Mouse (Mus musculus) heart, embryonic 14.5 days (tissue): ENCODE measurements around the gene Gprc6a. TPM values are rescaled to one million over a fixed set of nuclear protein-coding genes. Genes with fewer than 3 reads are reported as not detected.
A peak's percentile ranks its signal among the peaks of the same experiment; 100 is the strongest.

Experiments
- ATAC-seq: fragments of 200-750 bp; cut with Nextera tagmentation; 2 replicates; pipeline ENCODE4 v1.8.0; 2017; ENCODE audit warnings: low read depth, moderate TSS enrichment; ENCODE audit not compliant: insufficient number of reproducible peaks, insufficient read depth, low FRiP score
- H3K27ac ChIP-seq, 2 experiments: fragments of 200-500 bp in 1 of 2; fragments of 300-500 bp in 1 of 2; sonication (generic) in 1 of 2; replicated peaks in 1 of 2; 2 replicates each; pipeline ENCODE4 v1.5.1; 2012 to 2014; ENCODE audit warnings: low read depth in 2 of 2, low read length in 2 of 2, control low read depth in 1 of 2, mild to moderate bottlenecking in 1 of 2, mixed read lengths in 1 of 2; ENCODE audit not compliant: control insufficient read depth in 1 of 2, insufficient read depth in 1 of 2
- H3K27me3 ChIP-seq: fragments of 300-500 bp; sonication (generic); 2 replicates; pipeline ENCODE4 v1.6.1; 2014; ENCODE audit warnings: mild to moderate bottlenecking, low read length, control low read depth; ENCODE audit not compliant: control insufficient read depth, insufficient read depth
- H3K36me3 ChIP-seq: fragments of 300-500 bp; sonication (generic); 2 replicates; pipeline ENCODE4 v1.6.1; 2014; ENCODE audit warnings: mild to moderate bottlenecking, control low read depth, low read length, mixed read lengths; ENCODE audit not compliant: control insufficient read depth, insufficient read depth
- H3K4me1 ChIP-seq, 2 experiments: fragments of 200-500 bp in 1 of 2; fragments of 300-500 bp in 1 of 2; sonication (generic) in 1 of 2; 2 replicates each; pipeline ENCODE4 v1.6.1; 2012 to 2014; ENCODE audit warnings: low read length in 2 of 2, control low read depth in 1 of 2, mixed read lengths in 1 of 2; ENCODE audit not compliant: control insufficient read depth in 2 of 2, insufficient read depth in 2 of 2
- H3K4me2 ChIP-seq: fragments of 300-500 bp; sonication (generic); 2 replicates; pipeline ENCODE4 v1.6.1; 2014; ENCODE audit warnings: mild to moderate bottlenecking, low read length
- H3K4me3 ChIP-seq, 2 experiments: fragments of 200-500 bp in 1 of 2; fragments of 300-500 bp in 1 of 2; sonication (generic) in 1 of 2; 2 replicates each; pipeline ENCODE4 v1.5.1; 2012 to 2014; ENCODE audit warnings: low read length in 2 of 2, mild to moderate bottlenecking in 2 of 2, control low read depth in 1 of 2, low read depth in 1 of 2, moderate library complexity in 1 of 2; ENCODE audit not compliant: control insufficient read depth in 1 of 2, insufficient read depth in 1 of 2
- H3K9ac ChIP-seq: fragments of 300-500 bp; sonication (generic); 2 replicates; pipeline ENCODE4 v1.6.1; 2014; ENCODE audit warnings: mild to moderate bottlenecking, low read length
- H3K9me3 ChIP-seq: fragments of 300-500 bp; sonication (generic); 2 replicates; pipeline ENCODE4 v1.6.1; 2016; ENCODE audit warnings: low read length, control low read depth; ENCODE audit not compliant: control insufficient read depth
- WGBS: fragments of 180-500 bp; shearing (Covaris S2); extraction: QIAGEN DNeasy Blood & Tissue Kit; methylation state at CpG from one replicate; pipeline ENCODE4 v1.1.7; 2014; 5-methylcytosine and 5-hydroxymethylcytosine counted together
- polyA plus RNA-seq: library from polyadenylated mRNA; unstranded; fragments of >200 nt; fragmentation: Nextera tagmentation; extraction: Ambion mirVana; gene quantifications from 2 replicates; pipeline ENCODE4 v1.2.1, GENCODE M21; 2014

The Gprc6a gene
- polyA plus RNA-seq, result not detected in 2 replicates

DNA sequence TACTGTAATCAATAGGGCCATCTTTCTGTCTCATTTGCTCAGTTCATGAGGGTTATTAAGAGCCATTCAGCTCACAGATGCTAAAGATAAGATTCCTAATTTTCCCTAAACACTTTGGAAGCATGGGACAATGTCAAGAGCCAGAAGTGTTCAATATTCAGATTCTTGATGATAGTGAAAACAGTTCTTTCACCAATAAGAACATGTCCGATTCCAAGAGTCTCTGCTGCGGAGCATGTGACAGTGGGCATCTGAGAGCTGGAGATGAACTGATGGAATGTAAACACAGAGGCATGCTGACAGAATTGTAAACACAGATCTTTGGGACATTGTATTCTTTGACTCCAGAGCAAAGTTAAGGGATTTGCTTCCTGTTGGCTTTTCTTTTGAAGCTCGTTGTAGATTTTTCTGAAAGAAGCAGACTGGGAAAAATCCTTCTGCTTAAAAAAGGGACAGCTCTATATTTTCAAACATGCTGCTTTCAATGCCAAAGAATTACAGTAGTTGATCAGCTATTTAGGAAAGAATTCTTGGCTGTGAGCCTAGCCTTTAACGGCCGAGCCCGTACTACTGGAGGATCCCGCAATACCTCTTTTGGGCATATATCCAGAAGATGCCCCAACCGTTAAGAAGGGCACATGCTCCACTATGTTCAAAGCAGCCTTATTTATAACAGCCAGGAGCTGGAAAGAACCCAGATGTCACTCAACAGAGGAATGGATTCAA, at the start of gene Gprc6a:
Gene Gprc6a, minus strand, starts transcription at position 51 of the 726 bp plus-strand sequence.
- no peak within 1 kb of the TSS for H3K4me2 ChIP-seq
- no peak within 1 kb of the TSS for H3K27ac ChIP-seq
- H3K4me3 ChIP-seq, result no peak within 1 kb of the TSS
- 53% methylated on average over 8 of the region's 8 CpGs for WGBS
- H3K4me1 ChIP-seq, result no peaks in the 10 kb centered on the region
- no peaks in the 10 kb centered on the region for H3K27me3 ChIP-seq
- no peak within 1 kb of the TSS for H3K9ac ChIP-seq
- no peaks in the 10 kb centered on the region for H3K36me3 ChIP-seq
- no peaks in the 10 kb centered on the region for H3K9me3 ChIP-seq
- ATAC-seq, result no peak

DNA sequence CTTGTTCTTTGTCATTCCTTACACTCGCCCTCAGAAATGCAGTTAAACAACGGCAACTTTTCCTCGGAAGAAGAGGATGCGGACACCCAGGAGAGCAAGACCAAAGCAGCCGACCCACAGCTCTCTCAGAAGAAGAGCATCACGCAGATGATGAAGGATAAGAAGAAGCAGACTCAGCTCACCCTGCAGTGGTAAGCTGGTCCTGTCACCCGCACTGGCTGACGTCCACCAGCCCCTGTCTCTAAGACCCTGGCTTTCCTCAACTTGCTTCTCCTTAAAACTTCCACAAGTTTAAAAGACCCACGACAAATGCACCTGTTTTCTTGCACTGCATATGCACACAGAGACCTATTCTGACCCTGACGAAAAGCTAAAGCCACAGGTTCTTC, 47.0 kb upstream of the Gprc6a start:
- WGBS, result 14% methylated on average over 10 of the region's 10 CpGs
- H3K9me3 ChIP-seq, result no peaks in the 10 kb centered on the region
- H3K4me2 ChIP-seq, result peak overlapping the region; percentile 83
- peaks cover 0 to 7% of the 10 kb centered on the region in 2 experiments; a peak in 2 of 4 replicates for H3K4me1 ChIP-seq
- no peak for ATAC-seq
- no peak overlapping the region for H3K27ac ChIP-seq
- peaks cover 28% of the 10 kb centered on the region for H3K27me3 ChIP-seq
- no peaks in the 10 kb centered on the region for H3K36me3 ChIP-seq
- no peak overlapping the region for H3K9ac ChIP-seq
- peak overlapping the region in 1 of 2 experiments; percentile 44; a peak in 3 of 4 replicates for H3K4me3 ChIP-seq

DNA sequence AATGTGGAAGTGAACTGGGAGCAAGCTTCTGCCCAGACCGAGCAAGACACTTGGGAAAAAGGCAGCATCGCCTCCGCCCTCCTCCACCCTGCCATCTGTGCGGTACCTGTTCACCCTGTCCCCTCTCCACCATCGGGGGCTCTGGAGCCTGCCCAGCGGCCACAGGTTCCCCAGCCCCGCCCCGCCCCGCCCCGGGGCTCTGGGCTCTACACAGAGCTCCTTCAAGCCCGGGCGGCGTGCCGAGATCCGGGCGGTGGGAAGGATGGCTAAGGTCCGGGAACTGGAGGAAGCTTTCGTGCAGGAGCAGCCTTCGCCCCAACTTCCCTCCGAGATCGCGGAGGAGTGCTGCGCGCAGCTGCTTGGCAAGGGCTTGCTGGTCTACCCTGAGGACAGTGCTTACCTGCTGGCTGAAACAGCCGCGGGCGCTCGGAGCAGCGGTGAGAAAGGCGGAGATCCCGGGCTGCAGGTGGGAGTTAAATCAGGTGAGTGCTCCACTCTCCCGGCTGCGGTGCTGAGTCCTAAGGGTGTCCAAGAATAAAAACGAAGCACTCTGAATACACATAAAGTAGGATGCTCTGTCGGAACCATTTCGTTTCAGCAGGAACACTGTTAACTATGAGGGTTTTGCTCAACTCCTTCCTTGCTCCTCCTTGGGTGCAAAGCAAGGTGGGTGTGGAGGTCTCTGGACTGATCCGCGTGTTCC, 46.4 kb upstream of the Gprc6a start, which contains the start of gene Rfx6:
Gene Rfx6, plus strand, starts transcription at position 209 of the 703 bp plus-strand sequence.
- Histone ChIP-seq H3K27me3 (peaks cover 28% of the 10 kb centered on the region), H3K36me3 (no peaks in the 10 kb centered on the region), H3K9ac (no peak within 1 kb of the TSS), H3K4me3 (peak within 1 kb of the TSS; percentile 32 to 44), H3K4me2 (peak within 1 kb of the TSS; percentile 83), H3K4me1 (peaks cover 0 to 7% of the 10 kb centered on the region in 2 experiments; a peak in 2 of 4 replicates), H3K9me3 (no peaks in the 10 kb centered on the region), H3K27ac (no peak within 1 kb of the TSS)
- no peak for ATAC-seq
- WGBS, result 1% methylated on average over 37 of the region's 38 CpGs

DNA sequence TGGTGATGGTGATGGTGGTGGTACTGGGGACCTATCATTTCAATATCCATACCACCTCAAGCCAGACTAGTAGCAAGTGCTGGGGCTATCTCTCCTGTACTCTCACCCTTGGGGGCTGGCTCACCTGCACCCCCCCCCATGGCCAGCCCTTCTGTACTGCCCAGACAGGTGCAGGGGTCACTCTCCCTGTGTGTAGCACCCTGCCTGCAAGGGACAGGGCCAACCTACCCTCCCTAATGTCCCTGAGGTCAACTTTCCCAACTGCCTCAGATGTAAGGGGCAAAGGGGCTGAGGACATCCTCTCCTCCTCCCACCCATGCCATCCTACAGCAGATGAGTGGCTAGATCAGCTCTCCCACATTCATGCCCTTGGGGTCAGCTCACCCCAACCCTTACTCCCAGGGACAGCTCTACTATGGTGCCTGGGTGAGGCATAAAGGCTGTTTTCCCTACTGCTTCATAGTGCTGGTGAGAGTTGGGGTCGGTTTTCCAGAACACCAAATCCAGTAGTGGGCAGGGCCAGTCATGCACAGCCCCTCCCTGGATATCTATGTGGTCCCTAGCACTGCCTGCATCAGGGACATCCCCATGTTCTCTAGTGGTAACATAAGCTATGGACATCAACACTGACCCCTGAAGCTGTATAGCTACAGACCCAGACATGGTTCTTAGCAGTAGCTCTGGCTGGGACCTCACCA, 41.0 kb upstream of the Gprc6a start:
- Histone ChIP-seq H3K4me2 (no peak overlapping the region), H3K4me1 (no peaks in the 10 kb centered on the region), H3K9ac (no peak overlapping the region), H3K27me3 (peaks cover 13% of the 10 kb centered on the region), H3K9me3 (no peaks in the 10 kb centered on the region), H3K4me3 (no peak overlapping the region), H3K27ac (no peak overlapping the region), H3K36me3 (no peaks in the 10 kb centered on the region)
- ATAC-seq, result peak; percentile 54; the same call in 1 of the 2 replicates
- WGBS, result 33% methylated on average over 1 of the region's 1 CpGs

DNA sequence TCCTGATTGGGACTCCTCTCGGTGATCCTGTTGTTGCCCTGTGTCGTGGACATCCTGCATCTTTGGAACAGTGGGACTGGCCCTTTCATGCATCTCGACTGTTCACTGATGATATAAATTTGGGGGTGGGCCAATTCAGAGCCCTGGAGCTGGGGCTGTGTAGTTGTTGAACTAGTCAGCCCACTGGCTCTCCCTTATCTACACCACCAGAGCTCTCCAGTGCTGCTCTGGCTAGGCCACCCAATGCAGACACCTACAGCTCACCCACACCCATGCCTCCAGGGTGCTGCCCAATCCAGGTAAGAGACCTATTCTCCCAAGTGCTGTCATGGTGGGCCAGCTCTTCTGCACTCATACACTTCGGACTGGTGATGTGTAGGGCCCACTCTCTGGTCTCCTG, 40.3 kb upstream of the Gprc6a start:
- ATAC-seq, result no peak
- Histone ChIP-seq H3K27me3 (peaks cover 7% of the 10 kb centered on the region), H3K9ac (no peak overlapping the region), H3K9me3 (no peaks in the 10 kb centered on the region), H3K4me3 (no peak overlapping the region), H3K36me3 (no peaks in the 10 kb centered on the region), H3K4me2 (no peak overlapping the region), H3K27ac (no peak overlapping the region), H3K4me1 (no peaks in the 10 kb centered on the region)
- WGBS, result 72% methylated on average over 4 of the region's 4 CpGs

DNA sequence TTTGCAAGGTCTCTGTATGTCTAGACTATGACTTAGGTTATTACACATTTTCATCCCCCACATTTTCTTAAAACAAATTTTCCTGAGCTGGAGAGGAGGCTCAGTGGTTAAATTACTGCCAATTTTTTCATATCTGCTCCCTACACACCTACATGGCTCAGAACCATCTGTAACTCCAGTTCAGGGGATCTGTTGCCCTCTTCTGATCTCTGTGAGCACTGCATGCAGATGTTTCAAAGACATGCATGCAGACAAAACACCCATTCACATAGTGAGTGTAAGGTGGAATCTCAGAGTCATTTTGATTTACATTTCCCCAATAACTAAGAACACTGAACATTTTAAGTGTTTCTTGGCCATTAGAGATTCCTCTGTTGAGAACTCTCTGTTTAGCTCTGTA, 38.1 kb upstream of the Gprc6a start:
- Histone ChIP-seq H3K9me3 (no peaks in the 10 kb centered on the region), H3K36me3 (no peaks in the 10 kb centered on the region), H3K27ac (no peak overlapping the region), H3K4me1 (no peaks in the 10 kb centered on the region), H3K4me3 (no peak overlapping the region), H3K9ac (no peak overlapping the region), H3K27me3 (no peaks in the 10 kb centered on the region), H3K4me2 (no peak overlapping the region)
- no peak for ATAC-seq

DNA sequence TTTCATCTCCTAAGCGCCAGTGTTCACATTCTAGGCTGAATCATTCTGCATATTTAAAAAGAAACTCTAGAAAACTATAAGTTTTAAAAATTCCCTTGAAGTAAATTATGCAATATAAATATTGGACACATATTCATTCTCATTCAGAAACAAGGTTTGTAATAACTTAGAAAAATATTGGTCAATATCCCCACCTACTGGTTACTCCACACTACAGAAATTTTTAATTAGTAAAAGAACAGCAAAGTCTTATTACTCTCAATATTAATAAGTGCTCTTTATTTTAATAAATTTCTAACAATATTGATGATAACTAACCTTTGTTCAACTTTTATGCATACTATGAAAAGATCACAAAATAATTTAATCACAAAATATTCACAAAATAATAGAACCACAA, 26.1 kb upstream of the Gprc6a start:
- 60% methylated on average over 1 of the region's 1 CpGs for WGBS
- H3K4me3 ChIP-seq, result no peak overlapping the region
- H3K27me3 ChIP-seq, result no peaks in the 10 kb centered on the region
- no peak for ATAC-seq
- H3K4me1 ChIP-seq, result no peaks in the 10 kb centered on the region
- no peak overlapping the region for H3K27ac ChIP-seq
- no peaks in the 10 kb centered on the region for H3K9me3 ChIP-seq
- H3K36me3 ChIP-seq, result no peaks in the 10 kb centered on the region
- H3K9ac ChIP-seq, result no peak overlapping the region
- no peak overlapping the region for H3K4me2 ChIP-seq
